Mouse (Mus musculus): ENCODE data around the gene Kptn. TPM values are rescaled to one million over a fixed set of nuclear protein-coding genes. Genes with fewer than 3 reads are reported as not detected.

Kptn gene
- 32.5 and 36.1 TPM in 2 replicates for polyA plus RNA-seq (2015; fragmentation: Nextera tagmentation; extraction: Ambion mirVana)

- Histone ChIP-seq H3K9me3 (replicated peaks; ENCODE audit: control insufficient read depth, low read length) (no peaks in the 10 kb centered on the region), H3K9ac (ENCODE audit: low read length) (peak within 1 kb of the TSS; percentile 91), H3K36me3 (ENCODE audit: control insufficient read depth, insufficient read depth) (peaks cover 30% of the 10 kb centered on the region), H3K27ac (ENCODE audit: low read length) (peak within 1 kb of the TSS; percentile 91), H3K4me2 (ENCODE audit: low read depth, low read length) (peak within 1 kb of the TSS; percentile 74), H3K4me1 (ENCODE audit: control insufficient read depth, insufficient read depth, low read length) (peaks cover 7% of the 10 kb centered on the region), H3K4me3 (ENCODE audit: low read length) (peak within 1 kb of the TSS; percentile 88), H3K27me3 (ENCODE audit: control insufficient read depth, insufficient read depth, low read length) (no peaks in the 10 kb centered on the region)
- under 1% methylated on average over 33 of the region's 33 CpGs for WGBS
- ATAC-seq (replicated peaks; ENCODE audit: extremely low read depth, insufficient read depth, low FRiP score): peak; percentile 88
Observed at GRCm38 (mm10) chr7:16119569-16120261, at the start of gene Kptn. Kptn (plus strand) TSS chr7:16119895.

- Histone ChIP-seq H3K4me3 (ENCODE audit: low read length) (no peak overlapping the region), H3K4me2 (ENCODE audit: low read depth, low read length) (no peak overlapping the region), H3K9me3 (replicated peaks; ENCODE audit: control insufficient read depth, low read length) (no peaks in the 10 kb centered on the region), H3K36me3 (ENCODE audit: control insufficient read depth, insufficient read depth) (no peaks in the 10 kb centered on the region), H3K27ac (ENCODE audit: low read length) (no peak overlapping the region), H3K9ac (ENCODE audit: low read length) (no peak overlapping the region), H3K4me1 (ENCODE audit: control insufficient read depth, insufficient read depth, low read length) (no peaks in the 10 kb centered on the region), H3K27me3 (ENCODE audit: control insufficient read depth, insufficient read depth, low read length) (no peaks in the 10 kb centered on the region)
- ATAC-seq (replicated peaks; ENCODE audit: extremely low read depth, insufficient read depth, low FRiP score): no peak
Observed at GRCm38 (mm10) chr7:16070846-16071245, 48.8 kb upstream of the Kptn start.

- Histone ChIP-seq H3K9ac (ENCODE audit: low read length) (no peak overlapping the region), H3K36me3 (ENCODE audit: control insufficient read depth, insufficient read depth) (no peaks in the 10 kb centered on the region), H3K4me2 (ENCODE audit: low read depth, low read length) (no peak overlapping the region), H3K27ac (ENCODE audit: low read length) (no peak overlapping the region), H3K4me3 (ENCODE audit: low read length) (no peak overlapping the region), H3K9me3 (replicated peaks; ENCODE audit: control insufficient read depth, low read length) (no peaks in the 10 kb centered on the region), H3K4me1 (ENCODE audit: control insufficient read depth, insufficient read depth, low read length) (no peaks in the 10 kb centered on the region), H3K27me3 (ENCODE audit: control insufficient read depth, insufficient read depth, low read length) (0 out of 2 replicates have a peak, but pooled peaks cover 2% of the 10 kb centered on the region)
- no peak for ATAC-seq (replicated peaks; ENCODE audit: extremely low read depth, insufficient read depth, low FRiP score)
- 77% methylated on average over 6 of the region's 6 CpGs for WGBS
Observed at GRCm38 (mm10) chr7:16071906-16072305, 47.8 kb upstream of the Kptn start.

- Histone ChIP-seq H3K27ac (ENCODE audit: low read length) (no peak overlapping the region), H3K9ac (ENCODE audit: low read length) (no peak overlapping the region), H3K4me2 (ENCODE audit: low read depth, low read length) (no peak overlapping the region), H3K4me1 (ENCODE audit: control insufficient read depth, insufficient read depth, low read length) (no peaks in the 10 kb centered on the region), H3K4me3 (ENCODE audit: low read length) (no peak overlapping the region), H3K27me3 (ENCODE audit: control insufficient read depth, insufficient read depth, low read length) (peaks cover 5% of the 10 kb centered on the region; the same call in 1 of the 2 replicates), H3K9me3 (replicated peaks; ENCODE audit: control insufficient read depth, low read length) (no peaks in the 10 kb centered on the region), H3K36me3 (ENCODE audit: control insufficient read depth, insufficient read depth) (no peaks in the 10 kb centered on the region)
- WGBS: 40% methylated on average over 1 of the region's 1 CpGs
- no peak for ATAC-seq (replicated peaks; ENCODE audit: extremely low read depth, insufficient read depth, low FRiP score)
Observed at GRCm38 (mm10) chr7:16079947-16080346, 39.7 kb upstream of the Kptn start.

- Histone ChIP-seq H3K27ac (ENCODE audit: low read length) (no peak overlapping the region), H3K9ac (ENCODE audit: low read length) (no peak overlapping the region), H3K4me3 (ENCODE audit: low read length) (no peak overlapping the region), H3K27me3 (ENCODE audit: control insufficient read depth, insufficient read depth, low read length) (peaks cover 5% of the 10 kb centered on the region; the same call in 1 of the 2 replicates), H3K9me3 (replicated peaks; ENCODE audit: control insufficient read depth, low read length) (no peaks in the 10 kb centered on the region), H3K4me1 (ENCODE audit: control insufficient read depth, insufficient read depth, low read length) (no peaks in the 10 kb centered on the region), H3K4me2 (ENCODE audit: low read depth, low read length) (no peak overlapping the region), H3K36me3 (ENCODE audit: control insufficient read depth, insufficient read depth) (no peaks in the 10 kb centered on the region)
- no peak for ATAC-seq (replicated peaks; ENCODE audit: extremely low read depth, insufficient read depth, low FRiP score)
- WGBS: 58% methylated on average over 4 of the region's 4 CpGs
Observed at GRCm38 (mm10) chr7:16080581-16080980, 39.1 kb upstream of the Kptn start.

GRCm38 (mm10) chr7:16083361-16083760 is 36.3 kb upstream of the Kptn start:
- Histone ChIP-seq H3K4me1 (ENCODE audit: control insufficient read depth, insufficient read depth, low read length) (no peaks in the 10 kb centered on the region), H3K4me2 (ENCODE audit: low read depth, low read length) (no peak overlapping the region), H3K9me3 (replicated peaks; ENCODE audit: control insufficient read depth, low read length) (no peaks in the 10 kb centered on the region), H3K4me3 (ENCODE audit: low read length) (no peak overlapping the region), H3K36me3 (ENCODE audit: control insufficient read depth, insufficient read depth) (no peaks in the 10 kb centered on the region), H3K27ac (ENCODE audit: low read length) (no peak overlapping the region), H3K27me3 (ENCODE audit: control insufficient read depth, insufficient read depth, low read length) (peaks cover 3% of the 10 kb centered on the region; the same call in 1 of the 2 replicates), H3K9ac (ENCODE audit: low read length) (no peak overlapping the region)
- no peak for ATAC-seq (replicated peaks; ENCODE audit: extremely low read depth, insufficient read depth, low FRiP score)
- WGBS: 39% methylated on average over 4 of the region's 4 CpGs

GRCm38 (mm10) chr7:16087587-16087986 is 32.1 kb upstream of the Kptn start:
- no peak overlapping the region for H3K27ac ChIP-seq (ENCODE audit: low read length)
- H3K4me1 ChIP-seq (ENCODE audit: control insufficient read depth, insufficient read depth, low read length): no peaks in the 10 kb centered on the region
- ATAC-seq (replicated peaks; ENCODE audit: extremely low read depth, insufficient read depth, low FRiP score): no peak
- WGBS: 68% methylated on average over 2 of the region's 2 CpGs
- no peaks in the 10 kb centered on the region for H3K9me3 ChIP-seq (replicated peaks; ENCODE audit: control insufficient read depth, low read length)
- H3K4me2 ChIP-seq (ENCODE audit: low read depth, low read length): no peak overlapping the region
- peaks cover 5% of the 10 kb centered on the region for H3K27me3 ChIP-seq (ENCODE audit: control insufficient read depth, insufficient read depth, low read length)
- H3K36me3 ChIP-seq (ENCODE audit: control insufficient read depth, insufficient read depth): no peaks in the 10 kb centered on the region
- H3K4me3 ChIP-seq (ENCODE audit: low read length): no peak overlapping the region
- no peak overlapping the region for H3K9ac ChIP-seq (ENCODE audit: low read length)

- no peak overlapping the region for H3K27ac ChIP-seq (ENCODE audit: low read length)
- WGBS: 60% methylated on average over 3 of the region's 3 CpGs
- no peak overlapping the region for H3K4me2 ChIP-seq (ENCODE audit: low read depth, low read length)
Observed at GRCm38 (mm10) chr7:16094592-16094991, 25.1 kb upstream of the Kptn start.

More at GRCm38 (mm10) chr7:16094592-16094991, 25.1 kb upstream of the Kptn start:
- Histone ChIP-seq H3K4me1 (ENCODE audit: control insufficient read depth, insufficient read depth, low read length) (peaks cover 8% of the 10 kb centered on the region), H3K27me3 (ENCODE audit: control insufficient read depth, insufficient read depth, low read length) (peaks cover 2% of the 10 kb centered on the region; the same call in 1 of the 2 replicates), H3K9me3 (replicated peaks; ENCODE audit: control insufficient read depth, low read length) (no peaks in the 10 kb centered on the region), H3K4me3 (ENCODE audit: low read length) (no peak overlapping the region), H3K36me3 (ENCODE audit: control insufficient read depth, insufficient read depth) (no peaks in the 10 kb centered on the region), H3K9ac (ENCODE audit: low read length) (no peak overlapping the region)
- ATAC-seq (replicated peaks; ENCODE audit: extremely low read depth, insufficient read depth, low FRiP score): no peak
